Mouse (Mus musculus) midbrain, embryonic 10.5 days (tissue): ENCODE measurements around the gene BC005537. TPM values are rescaled to one million over a fixed set of nuclear protein-coding genes. Genes with fewer than 3 reads are reported as not detected.

Experiments used
- polyA plus RNA-seq: library from polyadenylated mRNA; unstranded; fragments of >200 nt; fragmentation: Nextera tagmentation; extraction: Ambion mirVana; gene quantifications from 2 replicates; pipeline ENCODE4 v1.2.1, GENCODE M21; 2016

Gene BC005537
- polyA plus RNA-seq, 1 experiment from 2014 or later, result 8.3 TPM

Other genes starting within 250 kb of the BC005537 start
- gene Ripor2, start 219.5 kb upstream of the BC005537 start, polyA plus RNA-seq, result 3.5 and 6.6 TPM in 2 replicates
- gene Armh2, start 60.4 kb upstream of the BC005537 start, polyA plus RNA-seq, result not detected in 2 replicates
- gene Gmnn, start 39.7 kb upstream of the BC005537 start, polyA plus RNA-seq, result 154 and 186 TPM in 2 replicates
- 56.1 and 56.7 TPM in 2 replicates for gene Acot13, start 29.9 kb downstream of the BC005537 start, polyA plus RNA-seq
- 72.0 and 78.6 TPM in 2 replicates for gene Tdp2, start 30.0 kb downstream of the BC005537 start, polyA plus RNA-seq
- 0.48 and 0.92 TPM in 2 replicates for gene D130043K22Rik, start 43.5 kb downstream of the BC005537 start, polyA plus RNA-seq
- gene Aldh5a1, start 136.0 kb downstream of the BC005537 start, polyA plus RNA-seq, result 7.1 and 8.2 TPM in 2 replicates
- 0.21 TPM in 2 replicates for gene Gpld1, start 141.5 kb downstream of the BC005537 start, polyA plus RNA-seq
- 15.0 and 19.7 TPM in 2 replicates for gene Mrs2, start 218.7 kb downstream of the BC005537 start, polyA plus RNA-seq